Mouse (Mus musculus): ENCODE data around the gene Rps6kl1.
A peak's percentile ranks its signal among the peaks of the same experiment; 100 is the strongest.

The Rps6kl1 gene

DNA sequence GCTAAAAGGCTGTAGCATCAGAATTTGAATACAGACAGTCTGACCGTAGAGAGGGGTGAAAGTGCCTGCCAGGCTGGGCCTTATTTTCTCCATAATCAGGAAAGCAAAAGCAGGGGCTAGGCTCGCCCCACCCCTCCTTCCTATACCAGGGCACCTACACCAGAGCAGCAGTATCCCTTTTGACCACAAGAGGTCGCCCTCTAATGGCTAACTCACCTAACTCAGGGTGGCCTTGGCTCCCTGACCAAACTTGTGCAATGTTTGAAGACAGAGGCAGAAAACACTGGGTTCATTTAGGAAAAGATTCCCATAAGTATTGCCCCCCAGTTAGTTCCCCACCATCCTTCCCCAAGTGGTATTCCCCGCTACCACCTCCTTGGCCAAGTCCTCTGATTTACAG, 8.3 kb downstream of the Rps6kl1 start:
- no peak for ATAC-seq (ENCODE audit: insufficient number of reproducible peaks, low FRiP score, low TSS enrichment)

DNA sequence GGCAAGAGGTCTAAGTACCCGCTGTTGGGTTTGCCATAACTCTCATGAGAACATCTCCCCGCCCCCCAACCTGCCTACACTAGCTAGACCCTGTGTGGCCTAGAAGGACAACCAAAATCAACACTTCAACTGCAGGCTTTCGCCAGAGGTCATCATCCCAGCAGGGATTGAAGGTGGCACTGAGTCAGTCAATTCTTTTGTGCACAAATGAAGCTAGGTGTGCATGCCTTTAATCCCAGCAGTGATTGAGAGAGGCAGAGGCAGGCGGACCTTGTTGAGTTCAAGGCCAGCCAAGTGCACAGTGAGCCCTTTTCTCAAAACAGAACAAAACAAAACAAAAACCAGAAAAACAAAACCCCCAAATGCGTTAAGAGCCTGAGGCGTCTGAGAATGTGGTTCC, 10.0 kb downstream of the Rps6kl1 start:
- no peak for ATAC-seq (ENCODE audit: insufficient number of reproducible peaks, low FRiP score, low TSS enrichment)

DNA sequence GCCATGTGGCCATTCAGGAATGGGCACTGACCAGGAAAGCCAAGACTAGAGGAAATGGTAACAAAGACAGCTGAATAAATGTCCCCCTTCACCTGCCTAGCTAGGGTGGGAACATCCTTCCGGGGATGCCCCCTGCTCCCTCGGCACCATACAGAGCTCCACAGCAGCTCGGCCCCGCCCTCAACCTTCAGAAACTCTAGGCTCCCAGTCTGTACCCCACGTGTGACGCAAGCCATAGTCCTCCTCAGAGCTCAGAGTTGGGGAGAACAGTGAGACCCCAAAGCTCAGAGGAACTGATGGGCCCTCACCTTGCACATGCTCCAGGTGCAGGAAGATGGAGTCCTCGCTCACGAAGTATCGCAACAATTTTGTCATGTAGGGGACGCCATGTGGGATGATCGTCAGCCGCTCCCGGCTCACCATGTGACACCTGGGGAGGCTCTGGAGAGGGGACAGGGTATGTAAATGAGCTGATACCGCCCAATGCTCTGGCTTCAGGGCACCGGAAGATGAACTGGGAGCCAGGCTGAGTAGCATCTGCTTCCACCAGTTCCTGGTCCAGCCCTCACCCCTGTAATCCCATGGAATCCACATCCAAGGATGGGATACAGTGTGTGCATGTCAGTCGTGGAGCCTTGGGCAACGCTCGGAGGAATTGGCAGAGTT, 10.9 kb downstream of the Rps6kl1 start:
- no peak for ATAC-seq (ENCODE audit: insufficient number of reproducible peaks, low FRiP score, low TSS enrichment)

DNA sequence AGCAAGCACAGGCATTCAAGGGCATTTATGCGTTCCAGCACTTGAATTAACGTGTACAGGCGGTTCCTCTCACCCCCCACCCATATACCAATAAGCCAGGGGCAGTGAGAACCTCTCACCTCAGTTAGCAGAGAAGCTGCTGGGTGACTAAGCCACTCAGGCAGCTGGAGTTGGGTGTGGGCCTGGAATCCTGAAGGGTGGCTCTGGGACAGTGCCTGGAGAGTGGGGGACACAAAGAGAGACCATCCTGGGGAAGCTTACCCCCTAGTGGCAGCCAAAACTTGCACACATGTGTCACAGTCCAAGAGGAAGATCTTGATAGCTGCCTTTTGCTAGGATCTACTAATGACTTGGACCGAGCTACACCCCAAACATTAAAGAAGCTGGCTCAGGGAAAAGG, 14.4 kb downstream of the Rps6kl1 start:
- no peak for ATAC-seq (ENCODE audit: insufficient number of reproducible peaks, low FRiP score, low TSS enrichment)

DNA sequence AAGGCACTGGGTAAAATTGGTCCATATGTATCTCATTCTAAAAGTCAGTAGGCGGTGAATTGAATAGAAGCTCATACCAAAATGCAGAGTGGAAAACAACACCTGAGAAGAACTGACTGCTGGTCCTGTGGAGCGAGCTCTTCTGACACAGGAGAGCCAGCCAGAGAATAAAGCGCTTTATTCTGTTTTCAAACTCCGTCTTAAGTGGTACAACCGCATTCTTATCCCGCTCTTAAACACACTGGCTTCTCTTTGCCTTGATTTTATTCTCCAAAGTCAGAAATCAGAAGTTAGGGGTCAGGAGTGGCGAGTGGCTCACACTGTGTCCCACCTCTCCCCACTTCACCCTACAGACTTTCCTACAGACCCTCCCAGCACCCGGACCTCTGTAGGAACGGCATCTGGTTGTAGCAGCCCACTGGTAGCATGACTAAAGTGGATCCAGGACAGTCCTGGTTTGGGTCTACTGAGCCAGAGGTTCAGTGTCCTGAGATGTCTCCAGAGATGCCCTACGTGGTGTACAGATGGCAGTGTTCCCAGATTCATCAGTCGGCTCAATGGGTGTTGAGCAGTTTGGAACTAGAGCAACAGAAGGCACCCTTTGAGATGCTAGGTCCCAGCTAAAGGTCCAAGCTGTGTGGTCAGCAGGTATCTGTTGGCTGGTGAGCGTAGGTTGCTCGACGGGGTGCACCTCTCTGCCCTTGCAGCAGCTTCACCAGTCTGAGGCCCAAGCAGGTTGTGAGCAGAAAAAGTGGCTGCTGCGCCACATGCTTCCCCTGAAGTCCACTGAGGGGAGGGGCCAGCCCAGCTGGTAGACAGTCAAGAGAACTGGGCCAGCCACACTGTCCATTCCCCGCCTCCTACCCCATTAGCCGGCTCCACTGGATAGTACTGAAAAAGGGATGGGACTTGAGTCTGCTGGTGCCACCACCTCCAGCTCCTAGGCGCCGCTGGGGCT, 15.3 kb downstream of the Rps6kl1 start:
- peak; percentile 42; the same call in 1 of the 2 replicates for ATAC-seq (ENCODE audit: insufficient number of reproducible peaks, low FRiP score, low TSS enrichment)

DNA sequence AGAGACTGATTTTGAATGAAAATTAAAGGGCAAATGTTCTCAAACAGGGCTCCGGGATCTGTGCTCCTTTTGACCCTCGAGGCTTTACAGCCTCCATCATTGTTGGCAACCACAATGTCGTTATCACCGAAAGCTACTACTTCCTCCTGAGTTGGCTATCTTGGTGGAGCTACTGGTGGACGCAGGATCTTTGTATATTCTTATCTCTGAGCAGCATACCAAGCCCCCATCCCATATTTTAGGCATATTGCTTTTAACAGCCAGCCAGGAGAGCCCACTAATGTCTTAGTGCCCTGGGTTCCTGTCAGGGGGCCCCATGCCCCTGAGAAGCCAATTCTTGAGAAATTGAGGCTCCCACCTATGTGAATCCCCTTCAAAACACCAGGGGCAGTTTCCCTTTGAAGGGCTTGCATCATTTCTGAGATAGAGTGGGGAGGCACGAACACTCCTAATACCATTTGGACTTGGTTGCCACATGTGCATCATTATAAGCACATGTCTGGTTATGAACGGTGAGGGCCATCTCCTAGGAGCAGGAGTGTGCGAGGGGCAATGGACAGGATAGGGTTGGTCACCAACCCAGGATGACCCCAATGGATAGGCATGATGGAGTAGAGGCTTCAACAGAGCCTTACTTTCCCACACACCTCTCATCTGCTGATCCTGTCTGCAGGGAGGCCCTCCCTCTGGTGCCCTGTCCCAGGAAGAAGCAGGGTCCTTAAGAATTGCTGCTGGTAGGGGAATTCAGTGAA, 16.8 kb downstream of the Rps6kl1 start:
- ATAC-seq (ENCODE audit: insufficient number of reproducible peaks, low FRiP score, low TSS enrichment): no peak

DNA sequence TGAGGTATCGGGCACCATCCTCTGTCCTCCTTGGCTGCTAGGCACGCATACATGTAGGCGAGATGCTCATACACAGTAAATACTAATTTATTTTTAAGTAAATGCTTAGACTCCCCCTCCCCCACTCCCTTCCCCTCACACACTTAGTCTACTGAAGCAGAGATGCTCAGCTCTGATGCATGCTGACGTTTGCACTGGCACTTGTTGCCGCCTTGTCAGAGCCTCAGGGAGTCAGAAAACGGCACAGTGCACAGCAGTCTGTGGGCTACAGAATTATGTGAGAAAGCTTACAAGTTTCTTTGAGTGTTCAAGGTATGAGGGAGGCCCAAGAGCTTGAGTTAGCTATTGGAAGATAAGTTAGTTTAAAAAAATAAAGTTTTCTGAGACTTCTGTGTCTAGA, 19.7 kb downstream of the Rps6kl1 start:
- ATAC-seq (ENCODE audit: insufficient number of reproducible peaks, low FRiP score, low TSS enrichment): no peak

DNA sequence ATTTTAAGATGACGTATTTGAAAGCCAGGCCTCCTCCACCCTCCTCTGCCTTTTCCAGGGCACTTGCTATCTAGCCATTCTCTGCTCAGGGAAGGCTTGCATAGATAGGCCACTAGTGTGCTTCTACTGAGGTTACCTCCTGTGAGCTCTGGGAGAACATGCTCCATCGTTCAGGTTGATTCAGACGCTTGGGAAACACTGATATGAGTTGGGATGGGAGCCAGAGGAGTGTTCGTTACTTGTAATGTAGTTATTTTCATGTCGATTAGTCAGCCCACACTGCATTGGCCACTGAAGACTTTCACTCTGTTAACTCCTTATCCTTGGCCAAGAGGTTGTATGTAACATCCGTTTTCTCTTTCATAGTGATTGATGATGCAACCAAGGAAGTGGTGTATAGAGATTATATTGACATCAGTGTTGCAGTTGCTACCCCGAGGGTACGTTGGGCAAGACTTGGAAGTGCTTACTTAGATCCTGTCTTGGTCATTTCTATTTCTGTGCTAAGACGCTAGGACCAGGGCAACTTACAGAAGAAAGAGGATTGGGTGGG, 21.6 kb downstream of the Rps6kl1 start:
- no peak for ATAC-seq (ENCODE audit: insufficient number of reproducible peaks, low FRiP score, low TSS enrichment)

DNA sequence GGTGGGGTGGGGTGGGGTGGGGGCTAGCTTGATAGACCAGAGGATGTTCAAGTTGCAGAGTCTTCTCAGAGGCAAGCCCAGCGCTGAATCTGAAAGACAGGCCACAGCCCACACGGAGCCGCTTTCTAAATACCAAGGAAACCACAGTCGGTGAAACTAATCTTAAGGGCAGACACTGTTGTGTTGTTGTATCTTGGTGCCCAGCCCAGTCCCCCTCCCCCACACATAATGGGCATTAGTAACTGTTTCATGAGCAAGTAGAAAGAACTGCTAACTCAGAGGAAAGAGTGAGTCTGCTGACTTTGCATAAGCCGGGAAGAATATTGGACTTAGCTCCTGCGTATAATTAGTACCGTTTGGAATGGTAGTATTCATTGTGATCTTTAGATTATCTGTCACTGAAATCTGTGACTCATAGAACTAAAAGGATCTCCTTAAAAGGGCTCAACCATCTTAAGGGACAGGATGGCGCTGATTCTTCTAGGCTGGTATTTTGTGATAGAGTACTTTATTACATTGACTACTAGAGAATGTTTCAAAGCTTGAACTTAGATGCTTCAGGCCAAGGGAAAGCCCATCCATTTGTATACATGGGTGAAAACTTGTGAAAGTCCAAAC, 24.0 kb downstream of the Rps6kl1 start:
- no peak for ATAC-seq (ENCODE audit: insufficient number of reproducible peaks, low FRiP score, low TSS enrichment)

DNA sequence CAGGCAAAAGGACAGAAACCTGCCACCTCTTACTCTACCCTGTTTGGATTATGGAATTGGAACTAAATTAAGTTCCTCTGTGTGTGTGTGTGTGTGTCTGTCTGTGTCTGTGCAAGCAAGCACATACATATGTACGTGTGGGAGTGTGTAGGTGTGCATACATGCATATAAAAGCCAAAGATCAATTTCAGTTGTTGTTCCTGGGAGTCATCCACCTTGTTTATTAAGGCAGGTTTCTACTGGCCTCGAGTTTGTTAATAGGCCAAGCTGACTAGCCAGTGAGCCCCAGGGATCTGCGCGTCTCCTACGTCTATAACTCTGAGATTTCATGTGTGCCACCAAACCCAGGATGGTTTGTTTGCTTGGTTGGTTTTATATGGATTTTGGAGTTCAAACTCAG, 26.3 kb downstream of the Rps6kl1 start:
- ATAC-seq (ENCODE audit: insufficient number of reproducible peaks, low FRiP score, low TSS enrichment): no peak

DNA sequence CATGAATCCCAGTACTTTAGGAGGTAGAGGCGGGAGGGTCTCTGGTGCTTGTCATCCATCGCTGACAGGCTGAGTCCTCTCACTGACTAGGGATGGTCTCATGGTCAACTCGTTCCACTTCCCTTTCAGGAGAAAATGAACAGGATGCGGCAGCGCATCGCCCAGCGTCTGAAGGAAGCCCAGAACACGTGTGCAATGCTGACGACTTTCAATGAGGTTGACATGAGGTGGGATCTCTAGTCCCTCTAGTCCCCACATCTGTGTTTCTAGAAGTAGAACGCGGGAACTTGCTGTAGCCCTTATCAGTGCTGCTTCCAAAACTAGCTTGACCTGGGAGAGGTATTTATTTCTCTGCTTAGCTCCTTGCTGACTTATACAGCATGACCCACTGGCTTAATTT, 27.4 kb downstream of the Rps6kl1 start:
- no peak for ATAC-seq (ENCODE audit: insufficient number of reproducible peaks, low FRiP score, low TSS enrichment)

DNA sequence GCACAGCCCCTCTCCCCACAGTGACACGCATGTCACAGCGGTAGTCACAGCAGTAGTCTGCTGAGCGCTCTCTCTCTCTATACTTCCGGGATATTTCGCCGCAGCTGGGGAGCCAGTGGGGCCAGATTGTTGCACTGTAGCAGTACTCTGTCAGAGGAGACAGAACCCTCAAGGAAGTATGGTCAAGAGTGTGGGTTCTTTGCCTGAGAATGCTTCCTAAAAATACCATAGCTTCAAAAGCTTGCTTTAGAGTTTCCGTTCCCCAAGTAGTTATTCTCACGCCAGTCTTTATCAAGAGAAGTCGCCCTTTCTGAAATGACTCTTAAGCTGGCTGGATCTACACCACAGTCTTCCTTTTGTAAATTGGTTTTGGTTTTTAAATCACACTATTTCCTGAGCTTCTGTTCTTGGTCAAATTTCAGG, 27.9 kb downstream of the Rps6kl1 start:
- no peak for ATAC-seq (ENCODE audit: insufficient number of reproducible peaks, low FRiP score, low TSS enrichment)

DNA sequence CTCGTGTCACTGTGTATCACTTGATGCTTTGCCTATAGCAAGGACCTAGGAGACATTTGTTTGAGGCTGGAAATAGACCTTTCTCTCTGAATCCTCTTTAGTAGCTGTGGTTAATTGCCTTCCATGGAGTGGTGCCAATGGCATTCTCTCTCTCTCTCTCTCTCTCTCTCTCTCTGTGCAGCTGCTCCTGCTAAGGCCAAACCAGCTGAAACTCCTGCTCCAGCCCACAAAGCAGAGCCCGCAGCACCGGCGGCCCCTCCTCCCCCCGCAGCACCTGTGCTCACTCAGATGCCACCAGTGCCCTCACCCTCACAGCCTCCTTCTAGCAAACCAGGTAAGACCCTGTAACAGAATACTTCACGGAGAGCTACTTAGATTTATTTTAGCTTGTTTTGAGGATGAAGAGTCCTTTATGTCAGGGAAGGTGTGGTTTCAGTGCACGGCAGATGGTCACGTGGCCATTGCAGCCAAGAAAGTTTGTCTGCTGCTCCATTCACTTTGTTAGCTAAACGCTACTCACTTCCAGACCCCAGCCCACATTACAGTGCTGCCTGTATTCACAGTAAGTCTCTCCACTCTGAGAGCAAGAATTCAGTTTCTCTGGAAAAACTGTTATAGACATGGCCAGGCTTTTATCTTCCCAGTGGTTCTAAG, 29.1 kb downstream of the Rps6kl1 start:
- no peak for ATAC-seq (ENCODE audit: insufficient number of reproducible peaks, low FRiP score, low TSS enrichment)

DNA sequence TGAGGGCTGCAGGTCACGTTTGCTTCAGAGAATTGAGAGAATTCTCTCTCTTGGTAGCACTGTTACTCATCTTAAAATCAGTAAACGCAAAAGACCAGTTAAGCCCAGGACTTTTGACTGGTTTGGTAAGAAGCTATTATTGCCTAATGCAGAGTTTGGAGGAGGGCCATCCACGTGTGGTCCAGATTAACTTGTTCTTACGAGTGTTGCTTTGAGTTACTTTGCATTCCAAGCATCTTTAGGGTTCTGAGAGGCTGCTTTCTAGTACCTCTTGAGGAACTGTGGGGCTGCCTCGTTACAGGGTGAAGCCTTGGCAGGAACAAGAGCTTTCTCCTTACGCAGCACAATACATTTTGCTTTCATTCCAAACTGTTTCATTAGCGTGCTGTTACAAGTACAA, 35.4 kb downstream of the Rps6kl1 start:
- ATAC-seq (ENCODE audit: insufficient number of reproducible peaks, low FRiP score, low TSS enrichment): no peak

DNA sequence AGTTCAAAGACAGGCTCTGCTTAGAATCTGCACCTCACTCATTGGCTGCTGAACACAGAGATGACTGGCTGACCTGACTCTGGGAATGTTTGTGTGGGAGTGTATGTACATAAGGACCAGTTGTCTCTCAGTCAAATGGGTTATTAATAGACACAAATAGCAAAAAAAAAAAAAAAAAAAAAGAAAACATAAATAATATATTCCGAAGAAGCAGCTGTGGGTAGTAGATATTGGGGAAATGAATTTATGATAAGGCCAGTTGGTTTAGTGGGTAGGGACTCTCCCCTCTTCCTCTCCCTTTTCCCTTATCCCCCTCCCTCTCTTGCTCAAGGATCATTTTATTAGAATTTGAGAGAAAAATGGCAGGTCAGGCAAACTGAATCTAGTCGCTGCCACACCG, 37.1 kb downstream of the Rps6kl1 start:
- no peak for ATAC-seq (ENCODE audit: insufficient number of reproducible peaks, low FRiP score, low TSS enrichment)

DNA sequence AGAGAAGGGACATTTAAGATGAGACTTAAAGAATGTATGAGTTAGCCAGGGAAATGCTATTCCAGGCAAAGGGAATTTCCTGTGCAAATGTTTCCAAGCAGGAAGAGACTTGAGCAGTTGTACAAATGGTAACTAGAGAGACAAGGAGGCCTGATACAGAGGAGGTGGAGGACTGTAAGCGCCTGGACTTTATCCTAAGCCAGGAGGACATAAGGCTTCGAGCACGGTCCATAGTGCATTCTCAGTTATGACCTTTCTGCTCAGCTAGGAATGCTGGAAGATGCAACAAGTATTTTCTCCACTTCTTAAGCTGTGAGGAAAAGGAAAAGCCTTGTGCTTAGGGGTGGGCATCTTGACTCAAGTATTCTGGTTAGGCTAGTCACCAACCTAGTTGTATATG, 37.7 kb downstream of the Rps6kl1 start:
- ATAC-seq (ENCODE audit: insufficient number of reproducible peaks, low FRiP score, low TSS enrichment): no peak

DNA sequence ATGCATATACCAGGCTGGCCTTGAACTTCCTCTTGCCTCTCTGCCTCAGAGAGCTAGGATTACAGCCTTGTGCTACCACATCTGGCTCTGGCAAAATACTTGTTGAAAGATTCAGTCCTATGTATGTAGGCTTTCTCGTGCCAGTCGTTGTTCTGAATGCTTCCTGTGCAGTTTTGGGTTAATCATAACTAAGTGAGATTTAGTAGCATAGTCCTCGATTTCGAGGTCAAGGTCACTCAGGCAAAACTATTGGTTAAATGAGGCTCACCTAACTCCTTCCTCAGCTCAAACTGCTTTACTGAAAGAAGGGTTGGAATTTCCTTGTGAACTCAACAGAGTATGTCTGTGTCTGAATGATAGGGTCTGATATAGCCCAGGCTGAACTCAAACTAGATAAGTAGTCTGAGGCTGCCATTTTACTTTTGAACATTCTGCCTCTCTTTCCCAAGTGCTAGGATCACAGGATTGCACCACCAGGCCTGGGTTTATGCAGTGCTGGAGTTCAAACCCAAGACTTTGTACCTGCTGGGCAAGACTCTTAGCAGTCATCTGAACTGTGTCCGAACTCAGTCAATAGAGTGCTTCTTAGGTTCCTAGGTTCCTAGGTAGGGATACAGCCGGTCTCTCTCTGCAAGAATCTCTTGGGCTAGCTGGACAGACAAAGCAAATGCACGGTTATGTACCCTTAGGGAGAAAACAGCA, 38.4 kb downstream of the Rps6kl1 start:
- no peak for ATAC-seq (ENCODE audit: insufficient number of reproducible peaks, low FRiP score, low TSS enrichment)

DNA sequence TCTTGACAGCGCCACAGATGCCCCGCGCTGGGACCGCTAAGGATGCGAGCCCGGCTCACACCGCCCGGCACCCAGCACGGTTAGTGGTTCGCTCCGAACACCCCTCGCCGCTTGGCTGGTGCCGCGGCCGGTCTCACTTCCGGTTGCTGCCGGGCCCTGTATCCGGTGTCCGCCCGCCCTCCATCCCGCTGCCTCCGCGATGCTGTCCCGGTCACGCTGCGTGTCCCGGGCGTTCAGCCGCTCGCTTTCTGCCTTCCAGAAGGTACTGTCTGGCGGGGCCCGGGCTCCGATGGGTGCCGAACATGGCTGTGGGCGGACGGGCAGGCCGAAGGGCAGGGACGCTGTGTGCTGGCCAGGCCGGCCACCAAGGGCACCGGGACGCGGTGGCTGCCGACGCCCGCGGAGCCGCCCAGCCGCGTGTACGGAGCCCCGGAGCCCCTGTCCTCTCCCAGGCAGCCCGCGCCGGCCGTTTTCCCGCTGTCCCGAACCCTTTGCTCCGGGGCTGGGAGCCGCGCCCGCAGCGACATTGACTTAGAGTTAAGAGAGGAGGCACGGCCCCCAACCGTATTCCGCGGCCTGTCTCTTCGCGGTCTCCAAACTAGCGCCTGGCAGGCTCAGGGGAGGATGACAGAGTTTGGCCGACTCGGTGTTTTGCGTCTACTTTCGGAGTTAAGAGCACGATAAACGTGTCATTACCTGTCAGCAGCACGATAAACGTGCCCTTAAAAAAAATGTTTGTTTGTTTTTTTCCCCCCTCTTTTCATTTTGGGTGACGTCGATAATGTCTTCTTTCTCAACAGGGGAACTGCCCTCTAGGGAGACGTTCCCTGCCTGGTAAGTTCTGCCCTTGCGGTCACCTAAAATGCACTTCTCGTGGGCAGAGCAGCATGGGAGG, 40.1 kb downstream of the Rps6kl1 start, which contains the start of the genes Prox2 and Dlst:
Gene Prox2, minus strand, starts transcription at position 62 of the 895 bp plus-strand sequence.
Gene Dlst, plus strand, starts transcription at position 136 of the 895 bp plus-strand sequence.
- ATAC-seq (ENCODE audit: insufficient number of reproducible peaks, low FRiP score, low TSS enrichment): peak; percentile 96

Measured in cerebellum, adult (tissue).